Mouse (Mus musculus): Measurements from ENCODE around the gene Abcc8. TPM values are rescaled to one million over a fixed set of nuclear protein-coding genes. Genes with fewer than 3 reads are reported as not detected.

The Abcc8 gene
- total RNA-seq, 1 experiment = 0.62 TPM

- in situ Hi-C loops (cut with MboI; ENCODE audit: low sequenced_read_pairs in 2 of 2, unreplicated experiment in 2 of 2) = no loop called here
- Histone ChIP-seq H3K27ac (ENCODE audit: insufficient read depth, low read depth, low read length, poor library complexity, severe bottlenecking) (no peak overlapping the region), H3K4me1 (ENCODE audit: control insufficient read depth in 2 of 2, insufficient read depth in 2 of 2, low read length in 2 of 2, poor library complexity in 1 of 2) (no peaks in the 10 kb centered on the region), H3K9me3 (ENCODE audit: control insufficient read depth, insufficient read depth, low read depth, low read length) (no peaks in the 10 kb centered on the region), H3K9ac (ENCODE audit: insufficient read depth, low read depth, low read length, poor library complexity, severe bottlenecking) (no peak overlapping the region), H3K4me3 (ENCODE audit: insufficient read depth in 1 of 2, low read depth in 1 of 2, low read length in 2 of 2, poor library complexity in 1 of 2, severe bottlenecking in 1 of 2) (no peak overlapping the region), H3K36me3 (ENCODE audit: control insufficient read depth, insufficient read depth, low read length, poor library complexity, severe bottlenecking) (no peaks in the 10 kb centered on the region)
- no peak for TF ChIP-seq HCFC1 (IDR thresholded peaks at IDR 0.05; ENCODE audit: borderline replicate concordance, insufficient read depth, low read length)
- TF ChIP-seq MAFK (IDR thresholded peaks at IDR 0.05; ENCODE audit: insufficient read depth, low read depth, low read length) = no peak
- no peak for TF ChIP-seq ZNF384 (IDR thresholded peaks at IDR 0.05; ENCODE audit: low read depth, low read length)
- TF ChIP-seq CHD2 (IDR thresholded peaks at IDR 0.05; ENCODE audit: low read depth, low read length) = no peak
- no peak for TF ChIP-seq ZC3H11A (IDR thresholded peaks at IDR 0.05; ENCODE audit: borderline replicate concordance, low read depth, low read length)
- no peak for DNase-seq (ENCODE audit: low read depth, low spot score)
Measured at GRCm38 (mm10) chr7:46165876-46166275, 14.0 kb downstream of the Abcc8 start.

- no peak overlapping the region for H3K27ac ChIP-seq (ENCODE audit: insufficient read depth, low read depth, low read length, poor library complexity, severe bottlenecking)
- H3K9me3 ChIP-seq (ENCODE audit: control insufficient read depth, insufficient read depth, low read depth, low read length) = no peaks in the 10 kb centered on the region
- H3K36me3 ChIP-seq (ENCODE audit: control insufficient read depth, insufficient read depth, low read length, poor library complexity, severe bottlenecking) = no peaks in the 10 kb centered on the region
- no peak overlapping the region for H3K4me3 ChIP-seq (ENCODE audit: insufficient read depth in 1 of 2, low read depth in 1 of 2, low read length in 2 of 2, poor library complexity in 1 of 2, severe bottlenecking in 1 of 2)
- TF ChIP-seq CHD2 (IDR thresholded peaks at IDR 0.05; ENCODE audit: low read depth, low read length) = no peak
- TF ChIP-seq HCFC1 (IDR thresholded peaks at IDR 0.05; ENCODE audit: borderline replicate concordance, insufficient read depth, low read length) = no peak
- no peak for TF ChIP-seq MAFK (IDR thresholded peaks at IDR 0.05; ENCODE audit: insufficient read depth, low read depth, low read length)
- no peak for TF ChIP-seq ZNF384 (IDR thresholded peaks at IDR 0.05; ENCODE audit: low read depth, low read length)
- TF ChIP-seq ZC3H11A (IDR thresholded peaks at IDR 0.05; ENCODE audit: borderline replicate concordance, low read depth, low read length) = no peak
- H3K4me1 ChIP-seq (ENCODE audit: control insufficient read depth in 2 of 2, insufficient read depth in 2 of 2, low read length in 2 of 2, poor library complexity in 1 of 2) = no peaks in the 10 kb centered on the region
- no peak for DNase-seq (ENCODE audit: low read depth, low spot score)
- in situ Hi-C loops (cut with MboI; ENCODE audit: low sequenced_read_pairs in 2 of 2, unreplicated experiment in 2 of 2) = no loop called here
- H3K9ac ChIP-seq (ENCODE audit: insufficient read depth, low read depth, low read length, poor library complexity, severe bottlenecking) = no peak overlapping the region
Measured at GRCm38 (mm10) chr7:46162731-46163130, 17.1 kb downstream of the Abcc8 start.

- Histone ChIP-seq H3K36me3 (ENCODE audit: control insufficient read depth, insufficient read depth, low read length, poor library complexity, severe bottlenecking) (no peaks in the 10 kb centered on the region), H3K4me1 (ENCODE audit: control insufficient read depth in 2 of 2, insufficient read depth in 2 of 2, low read length in 2 of 2, poor library complexity in 1 of 2) (no peaks in the 10 kb centered on the region), H3K9ac (ENCODE audit: insufficient read depth, low read depth, low read length, poor library complexity, severe bottlenecking) (no peak overlapping the region), H3K27ac (ENCODE audit: insufficient read depth, low read depth, low read length, poor library complexity, severe bottlenecking) (no peak overlapping the region), H3K4me3 (ENCODE audit: insufficient read depth in 1 of 2, low read depth in 1 of 2, low read length in 2 of 2, poor library complexity in 1 of 2, severe bottlenecking in 1 of 2) (no peak overlapping the region), H3K9me3 (ENCODE audit: control insufficient read depth, insufficient read depth, low read depth, low read length) (no peaks in the 10 kb centered on the region)
- in situ Hi-C loops (cut with MboI; ENCODE audit: low sequenced_read_pairs in 2 of 2, unreplicated experiment in 2 of 2) = no loop called here
- no peak for DNase-seq (ENCODE audit: low read depth, low spot score)
- TF ChIP-seq CHD2 (IDR thresholded peaks at IDR 0.05; ENCODE audit: low read depth, low read length) = no peak
- TF ChIP-seq HCFC1 (IDR thresholded peaks at IDR 0.05; ENCODE audit: borderline replicate concordance, insufficient read depth, low read length) = no peak
- TF ChIP-seq MAFK (IDR thresholded peaks at IDR 0.05; ENCODE audit: insufficient read depth, low read depth, low read length) = no peak
- TF ChIP-seq ZC3H11A (IDR thresholded peaks at IDR 0.05; ENCODE audit: borderline replicate concordance, low read depth, low read length) = no peak
- no peak for TF ChIP-seq ZNF384 (IDR thresholded peaks at IDR 0.05; ENCODE audit: low read depth, low read length)
Measured at GRCm38 (mm10) chr7:46162132-46162727, 17.6 kb downstream of the Abcc8 start.

GRCm38 (mm10) chr7:46161615-46162014 lies 18.2 kb downstream of the Abcc8 start:
- Histone ChIP-seq H3K36me3 (ENCODE audit: control insufficient read depth, insufficient read depth, low read length, poor library complexity, severe bottlenecking) (no peaks in the 10 kb centered on the region), H3K9me3 (ENCODE audit: control insufficient read depth, insufficient read depth, low read depth, low read length) (no peaks in the 10 kb centered on the region), H3K27ac (ENCODE audit: insufficient read depth, low read depth, low read length, poor library complexity, severe bottlenecking) (no peak overlapping the region), H3K4me1 (ENCODE audit: control insufficient read depth in 2 of 2, insufficient read depth in 2 of 2, low read length in 2 of 2, poor library complexity in 1 of 2) (no peaks in the 10 kb centered on the region), H3K4me3 (ENCODE audit: insufficient read depth in 1 of 2, low read depth in 1 of 2, low read length in 2 of 2, poor library complexity in 1 of 2, severe bottlenecking in 1 of 2) (no peak overlapping the region), H3K9ac (ENCODE audit: insufficient read depth, low read depth, low read length, poor library complexity, severe bottlenecking) (no peak overlapping the region)
- in situ Hi-C loops (cut with MboI; ENCODE audit: low sequenced_read_pairs in 2 of 2, unreplicated experiment in 2 of 2) = no loop called here
- DNase-seq (ENCODE audit: low read depth, low spot score) = no peak
- no peak for TF ChIP-seq ZNF384 (IDR thresholded peaks at IDR 0.05; ENCODE audit: low read depth, low read length)
- TF ChIP-seq MAFK (IDR thresholded peaks at IDR 0.05; ENCODE audit: insufficient read depth, low read depth, low read length) = no peak
- TF ChIP-seq ZC3H11A (IDR thresholded peaks at IDR 0.05; ENCODE audit: borderline replicate concordance, low read depth, low read length) = no peak
- TF ChIP-seq CHD2 (IDR thresholded peaks at IDR 0.05; ENCODE audit: low read depth, low read length) = no peak
- no peak for TF ChIP-seq HCFC1 (IDR thresholded peaks at IDR 0.05; ENCODE audit: borderline replicate concordance, insufficient read depth, low read length)
